Mouse (Mus musculus) naive thymus-derived CD4-positive, alpha-beta T cell, adult 5 months (primary cell): ENCODE results near the gene Ccdc85c. TPM values are rescaled to one million over a fixed set of nuclear protein-coding genes. Genes with fewer than 3 reads are reported as not detected.

Experiments
- polyA plus RNA-seq: library from polyadenylated mRNA; unstranded; fragments of 100-300 nt; shearing (Covaris generic); gene quantifications from one replicate; pipeline ENCODE4 v1.2.1, GENCODE M21; 2017

Gene Ccdc85c
- 0.26 TPM for polyA plus RNA-seq

GRCm38 (mm10) chr12:108274661-108275507 lies at the start of gene Ccdc85c:
TSS of gene Ccdc85c (minus strand) at chr12:108275425.

GRCm38 (mm10) chr12:108305812-108306794 lies 30.9 kb upstream of the Ccdc85c start, which contains the start of gene Hhipl1:
TSS of gene Hhipl1 (plus strand) at chr12:108306270.

GRCm38 (mm10) chr12:108179321-108180266 lies 95.6 kb downstream of the Ccdc85c start, which contains the start of gene Ccnk:
TSS of gene Ccnk (plus strand) at chr12:108179579.

GRCm38 (mm10) chr12:108179246-108179320 lies 96.1 kb downstream of the Ccdc85c start, which contains the start of gene Setd3:
TSS of gene Setd3 (minus strand) at chr12:108179314.

Other genes with a start within 250 kb of the Ccdc85c start
- 111 TPM for gene Setd3, start 96.1 kb downstream of the Ccdc85c start, polyA plus RNA-seq
- 4.5 TPM for gene Ccnk, start 95.8 kb downstream of the Ccdc85c start, polyA plus RNA-seq
- gene Hhipl1, start 30.8 kb upstream of the Ccdc85c start, polyA plus RNA-seq, result not detected
- gene Cyp46a1, start 59.0 kb upstream of the Ccdc85c start, polyA plus RNA-seq, result not detected
- gene Eml1, start 95.5 kb upstream of the Ccdc85c start, polyA plus RNA-seq, result not detected